Mouse (Mus musculus) CH12.LX (cell line): ENCODE data around the gene Gm39653.

Source experiments
- CTCF ChIP-seq, 2 experiments: IDR thresholded peaks in 1 of 2; conservative IDR thresholded peaks in 1 of 2; 2 replicates each; pipeline ENCODE4 v1.5.1; 2011 to 2012; ENCODE audit warnings: low read depth in 2 of 2, low read length in 2 of 2, improper control_type of control experiment in 1 of 2, inconsistent platforms in 1 of 2, mild to moderate bottlenecking in 1 of 2, moderate library complexity in 1 of 2
- EP300 ChIP-seq: IDR thresholded peaks from 2 replicates; pipeline ENCODE4 v1.6.1; 2011; ENCODE audit warnings: low read length, improper control_type of control experiment
- ETS1 ChIP-seq: conservative IDR thresholded peaks from 2 replicates; pipeline ENCODE4 v1.6.1; 2012; ENCODE audit warnings: low read depth, mild to moderate bottlenecking, inconsistent platforms, low read length, improper control_type of control experiment, moderate library complexity
- MEF2A ChIP-seq: IDR thresholded peaks from 2 replicates; pipeline ENCODE4 v1.6.1; 2014; ENCODE audit warnings: low read depth, mild to moderate bottlenecking, inconsistent platforms, low read length, improper control_type of control experiment, borderline replicate concordance

DNA sequence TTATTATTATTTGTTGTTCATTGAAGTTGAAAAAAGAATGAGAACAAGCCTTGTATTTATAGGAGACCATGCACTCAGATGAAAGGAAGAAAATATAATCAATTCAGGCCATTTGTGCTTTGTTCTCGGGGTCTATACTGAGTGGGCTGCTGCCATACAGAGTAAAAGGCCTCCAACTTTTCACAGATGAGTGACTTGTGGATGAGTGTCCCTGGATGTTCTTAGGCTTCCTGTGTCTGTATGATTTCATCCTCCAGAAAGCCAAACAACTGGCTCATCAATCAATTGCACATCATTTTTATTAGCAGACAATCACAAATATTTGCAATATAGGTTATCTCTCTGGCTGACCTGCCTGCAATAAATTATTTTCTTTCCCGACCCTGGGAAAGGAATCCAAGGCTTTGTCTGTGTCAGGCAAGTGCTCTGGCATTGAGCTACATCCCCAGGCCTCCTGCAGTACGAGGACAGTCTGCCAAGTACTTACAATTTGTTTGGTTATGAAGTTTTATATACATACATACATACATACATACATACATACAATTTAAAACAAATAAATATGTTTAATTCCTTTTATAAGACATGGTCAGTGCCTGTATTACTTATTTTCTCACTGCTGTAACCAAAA lies 11.8 kb upstream of the Gm39653 start:
- TF ChIP-seq CTCF (conservative IDR thresholded peaks at IDR 0.05 in 1 of 2, IDR thresholded peaks at IDR 0.05 in 1 of 2; ENCODE audit: low read depth in 2 of 2, low read length in 2 of 2) (no peak), EP300 (no peak), ETS1 (no peak), MEF2A (no peak)
